Mouse (Mus musculus) CH12.LX (cell line): Measurements from ENCODE around the gene Nos1ap. TPM values are rescaled to one million over a fixed set of nuclear protein-coding genes. Genes with fewer than 3 reads are reported as not detected.

Experiments
- DNase-seq: peaks from one replicate; pipeline ENCODE4 v3.0.0-alpha.2; 2013; ENCODE audit errors: extremely low read depth
- H3K27ac ChIP-seq: 2 replicates; pipeline ENCODE4 v1.5.1; 2012; ENCODE audit warnings: low read depth, mild to moderate bottlenecking, control low read depth, moderate library complexity; ENCODE audit not compliant: insufficient read depth
- H3K27me3 ChIP-seq: replicated peaks from 2 replicates; pipeline ENCODE3; 2012; ENCODE audit warnings: inconsistent platforms
- H3K36me3 ChIP-seq, 2 experiments: replicated peaks in 1 of 2; 2 replicates each; pipeline versions ENCODE3 to v1.6.1; 2012; ENCODE audit warnings: inconsistent platforms in 1 of 2, low read length in 1 of 2, mild to moderate bottlenecking in 1 of 2, mixed read lengths in 1 of 2, moderate library complexity in 1 of 2; ENCODE audit not compliant: control insufficient read depth in 1 of 2, insufficient read depth in 1 of 2
- H3K4me1 ChIP-seq, 2 experiments: 2 replicates each; pipeline ENCODE4 v1.6.1; 2012; ENCODE audit warnings: inconsistent platforms in 1 of 2, moderate library complexity in 1 of 2; ENCODE audit not compliant: insufficient read depth in 2 of 2, control insufficient read depth in 1 of 2
- H3K4me2 ChIP-seq: 2 replicates; pipeline ENCODE4 v1.6.1; 2012; ENCODE audit warnings: low read depth, mild to moderate bottlenecking, control low read depth; ENCODE audit not compliant: poor library complexity, insufficient read depth, severe bottlenecking
- H3K4me3 ChIP-seq, 3 experiments: fragments of 150-350 bp in 1 of 3; sonication (generic) in 1 of 3; replicated peaks in 1 of 3; 2 replicates each; pipeline versions ENCODE3 to v1.5.1; 2011 to 2012; ENCODE audit warnings: low read depth in 2 of 3, low read length in 2 of 3, mild to moderate bottlenecking in 2 of 3, moderate library complexity in 2 of 3, control low read depth in 1 of 3, improper control_type of control experiment in 1 of 3, inconsistent platforms in 1 of 3, mixed read lengths in 1 of 3; ENCODE audit not compliant: poor library complexity in 1 of 3
- H3K79me2 ChIP-seq: replicated peaks from 2 replicates; pipeline ENCODE4 v1.6.1; 2012; ENCODE audit warnings: mild to moderate bottlenecking, moderate library complexity; ENCODE audit not compliant: control insufficient read depth, poor library complexity, insufficient read depth, severe bottlenecking; ENCODE audit errors: extremely low read depth
- H3K9ac ChIP-seq: 2 replicates; pipeline ENCODE4 v1.6.1; 2012; ENCODE audit warnings: low read depth, mild to moderate bottlenecking, control low read depth, moderate library complexity; ENCODE audit not compliant: insufficient read depth
- H3K9me3 ChIP-seq: replicated peaks from 2 replicates; pipeline ENCODE3; 2012; ENCODE audit warnings: low read length, inconsistent platforms, mixed read lengths
- BHLHE40 ChIP-seq: IDR thresholded peaks from 2 replicates; pipeline ENCODE4 v1.6.1; 2011; ENCODE audit warnings: mild to moderate bottlenecking, low read depth, low read length, improper control_type of control experiment
- CHD1 ChIP-seq: IDR thresholded peaks from 2 replicates; pipeline ENCODE4 v1.6.1; 2012; ENCODE audit warnings: low read depth, low read length, improper control_type of control experiment, inconsistent platforms
- CHD2 ChIP-seq: IDR thresholded peaks from 2 replicates; pipeline ENCODE4 v1.6.1; 2011; ENCODE audit warnings: low read length, improper control_type of control experiment
- CTCF ChIP-seq, 2 experiments: IDR thresholded peaks in 1 of 2; conservative IDR thresholded peaks in 1 of 2; 2 replicates each; pipeline ENCODE4 v1.5.1; 2011 to 2012; ENCODE audit warnings: low read depth in 2 of 2, low read length in 2 of 2, improper control_type of control experiment in 1 of 2, inconsistent platforms in 1 of 2, mild to moderate bottlenecking in 1 of 2, moderate library complexity in 1 of 2
- E2F4 ChIP-seq: IDR thresholded peaks from 2 replicates; pipeline ENCODE4 v1.6.1; 2011; ENCODE audit warnings: low read depth, low read length, improper control_type of control experiment; ENCODE audit not compliant: insufficient replicate concordance
- ELF1 ChIP-seq: IDR thresholded peaks from 2 replicates; pipeline ENCODE4 v1.6.1; 2014; ENCODE audit warnings: low read depth, mild to moderate bottlenecking, inconsistent platforms, low read length, improper control_type of control experiment
- EP300 ChIP-seq: IDR thresholded peaks from 2 replicates; pipeline ENCODE4 v1.6.1; 2011; ENCODE audit warnings: low read length, improper control_type of control experiment
- ETS1 ChIP-seq: conservative IDR thresholded peaks from 2 replicates; pipeline ENCODE4 v1.6.1; 2012; ENCODE audit warnings: low read depth, mild to moderate bottlenecking, inconsistent platforms, low read length, improper control_type of control experiment, moderate library complexity
- GABPA ChIP-seq: IDR thresholded peaks from 2 replicates; pipeline ENCODE4 v1.6.1; 2012; ENCODE audit warnings: low read depth, low read length, improper control_type of control experiment, inconsistent platforms; ENCODE audit not compliant: insufficient replicate concordance
- HCFC1 ChIP-seq: IDR thresholded peaks from 2 replicates; pipeline ENCODE4 v1.6.1; 2012; ENCODE audit warnings: low read depth, mild to moderate bottlenecking, inconsistent platforms, low read length, improper control_type of control experiment
- IRF4 ChIP-seq: IDR thresholded peaks from 2 replicates; pipeline ENCODE4 v1.6.1; 2014; ENCODE audit warnings: low read depth, mild to moderate bottlenecking, inconsistent platforms, low read length, improper control_type of control experiment
- JUN ChIP-seq: IDR thresholded peaks from 2 replicates; pipeline ENCODE4 v1.6.1; 2011; ENCODE audit warnings: low read depth, mild to moderate bottlenecking, low read length, improper control_type of control experiment, moderate library complexity; ENCODE audit not compliant: insufficient read depth
- JUND ChIP-seq: conservative IDR thresholded peaks from 2 replicates; pipeline ENCODE4 v1.6.1; 2011; ENCODE audit warnings: low read depth, low read length, improper control_type of control experiment
- KAT2A ChIP-seq: IDR thresholded peaks from 2 replicates; pipeline ENCODE4 v1.6.1; 2012; ENCODE audit warnings: low read length, improper control_type of control experiment, inconsistent platforms; ENCODE audit not compliant: insufficient replicate concordance
- MAZ ChIP-seq: IDR thresholded peaks from 2 replicates; pipeline ENCODE4 v1.6.1; 2012; ENCODE audit warnings: low read depth, mild to moderate bottlenecking, inconsistent platforms, low read length, improper control_type of control experiment, moderate library complexity
- MEF2A ChIP-seq: IDR thresholded peaks from 2 replicates; pipeline ENCODE4 v1.6.1; 2014; ENCODE audit warnings: low read depth, mild to moderate bottlenecking, inconsistent platforms, low read length, improper control_type of control experiment, borderline replicate concordance
- MXI1 ChIP-seq: IDR thresholded peaks from 2 replicates; pipeline ENCODE4 v1.6.1; 2011; ENCODE audit warnings: mild to moderate bottlenecking, low read depth, low read length, improper control_type of control experiment
- MYC ChIP-seq: IDR thresholded peaks from 2 replicates; pipeline ENCODE4 v1.6.1; 2011; ENCODE audit warnings: low read depth, mild to moderate bottlenecking, improper control_type of control experiment, low read length
- NELFE ChIP-seq: IDR thresholded peaks from 2 replicates; pipeline ENCODE4 v1.6.1; 2011; ENCODE audit warnings: low read depth, low read length, improper control_type of control experiment
- RAD21 ChIP-seq: IDR thresholded peaks from 2 replicates; pipeline ENCODE4 v1.6.1; 2011; ENCODE audit warnings: low read depth, mild to moderate bottlenecking, low read length, improper control_type of control experiment, moderate library complexity
- RCOR1 ChIP-seq: conservative IDR thresholded peaks from 2 replicates; pipeline ENCODE4 v1.6.1; 2012; ENCODE audit warnings: low read depth, mild to moderate bottlenecking, inconsistent platforms, low read length, improper control_type of control experiment
- SMC3 ChIP-seq: IDR thresholded peaks from 2 replicates; pipeline ENCODE4 v1.6.1; 2011; ENCODE audit warnings: low read depth, low read length, improper control_type of control experiment
- TCF12 ChIP-seq: IDR thresholded peaks from 2 replicates; pipeline ENCODE4 v1.6.1; 2014; ENCODE audit warnings: low read depth, mild to moderate bottlenecking, inconsistent platforms, low read length, improper control_type of control experiment
- UBTF ChIP-seq: IDR thresholded peaks from 2 replicates; pipeline ENCODE4 v1.6.1; 2012; ENCODE audit warnings: low read depth, mild to moderate bottlenecking, inconsistent platforms, low read length, improper control_type of control experiment, moderate library complexity
- USF2 ChIP-seq: conservative IDR thresholded peaks from 2 replicates; pipeline ENCODE4 v1.6.1; 2011; ENCODE audit warnings: low read depth, low read length, improper control_type of control experiment
- ZMIZ1 ChIP-seq: IDR thresholded peaks from 2 replicates; pipeline ENCODE4 v1.6.1; 2012; ENCODE audit warnings: low read depth, mild to moderate bottlenecking, inconsistent platforms, low read length, improper control_type of control experiment
- dilution Hi-C: fragments of 300-500 bp; cut with MboI; formaldehyde crosslinking; loops from 2 replicates; pipeline ENCODE4 v1.14.3; 2020; ENCODE audit warnings: low sequenced_read_pairs; ENCODE audit not compliant: extremely low pct_unique_long_range_greater_than_20kb, extremely low pct_ligation_motif_present
- in situ Hi-C: fragments of 300-500 bp; cut with MboI; formaldehyde crosslinking; loops from 3 replicates; pipeline ENCODE4 v1.14.3; 2019; ENCODE audit warnings: low sequenced_read_pairs, low pct_ligation_motif_present, low pct_unique_long_range_greater_than_20kb, mixed read lengths
- polyA plus RNA-seq: library from polyadenylated mRNA; unstranded; fragments of >175 nt; gene quantifications from 2 replicates; pipeline ENCODE4 v1.2.1, GENCODE M21; 2012; ENCODE audit warnings: low read depth; ENCODE audit not compliant: insufficient read length
- total RNA-seq, 2 experiments: library from RNA; depleted of rRNA; stranded (reverse); fragments of 300-350 nt in 1 of 2; fragments of >200 nt in 1 of 2; gene quantifications; 2 replicates each; pipeline ENCODE4 v1.2.3; 2012 to 2014

The Nos1ap gene
- total and polyA plus RNA-seq, 3 experiments, result not detected

GRCm38 (mm10) chr1:170282415-170283129 lies 307.1 kb downstream of the Nos1ap start:
- H3K79me2 ChIP-seq, result no peaks in the 10 kb centered on the region
- in situ Hi-C loops (no loop called here), dilution Hi-C loops (no loop called here)
- no peaks in the 10 kb centered on the region for H3K9me3 ChIP-seq
- no peak overlapping the region for H3K9ac ChIP-seq
- H3K4me2 ChIP-seq, result no peak overlapping the region
- peaks cover 0 to 32% of the 10 kb centered on the region in 2 experiments for H3K36me3 ChIP-seq
- H3K27ac ChIP-seq, result no peak overlapping the region
- H3K4me1 ChIP-seq, result peaks cover under 1 to 34% of the 10 kb centered on the region in 2 experiments; a peak in 2 of 4 replicates
- DNase-seq, result no peak
- H3K4me3 ChIP-seq, result no peak overlapping the region
- no peaks in the 10 kb centered on the region for H3K27me3 ChIP-seq
- TF ChIP-seq NELFE (no peak), MAZ (no peak)

- dilution Hi-C loops, result no loop called here
Observed at GRCm38 (mm10) chr1:170277016-170277415, 312.6 kb downstream of the Nos1ap start, which contains the start of gene Sh2d1b1. Gene Sh2d1b1, plus strand, starts transcription at chr1:170277320.

GRCm38 (mm10) chr1:170273252-170273651 lies 316.4 kb downstream of the Nos1ap start:
- no peak for TF ChIP-seq SMC3
- no peak for TF ChIP-seq ZMIZ1
- no peak for TF ChIP-seq USF2
- TF ChIP-seq TCF12, result no peak
- no peak for TF ChIP-seq CHD2
- no peak for TF ChIP-seq ELF1
- no peak for TF ChIP-seq KAT2A
- TF ChIP-seq E2F4, result no peak
- TF ChIP-seq RCOR1, result no peak
- TF ChIP-seq UBTF, result no peak
- no peak for TF ChIP-seq NELFE
- TF ChIP-seq IRF4, result no peak
- TF ChIP-seq RAD21, result no peak
- H3K9me3 ChIP-seq, result peaks cover 4% of the 10 kb centered on the region
- H3K4me3 ChIP-seq, result no peak overlapping the region
- H3K27me3 ChIP-seq, result no peaks in the 10 kb centered on the region
- dilution Hi-C loops (no loop called here), in situ Hi-C loops (no loop called here)
- no peak overlapping the region for H3K9ac ChIP-seq
- no peak overlapping the region for H3K4me2 ChIP-seq
- DNase-seq, result no peak
- H3K36me3 ChIP-seq, result no peaks in the 10 kb centered on the region
- no peak overlapping the region for H3K27ac ChIP-seq
- no peaks in the 10 kb centered on the region for H3K79me2 ChIP-seq
- H3K4me1 ChIP-seq, result peaks cover 14 to 26% of the 10 kb centered on the region in 2 experiments

More at GRCm38 (mm10) chr1:170277016-170277415, 312.6 kb downstream of the Nos1ap start, which contains the start of gene Sh2d1b1:
- no peaks in the 10 kb centered on the region for H3K27me3 ChIP-seq
- peak; percentile 72 for TF ChIP-seq EP300
- TF ChIP-seq JUND, result peak; percentile 52; the same call in 1 of the 2 replicates
- 0 out of 2 replicates have a peak, but pooled peaks have one; percentile 26 for TF ChIP-seq MEF2A
- TF ChIP-seq TCF12, result 0 out of 2 replicates have a peak, but pooled peaks have one; percentile 35
- TF ChIP-seq E2F4, result no peak
- peak; percentile 37; the same call in 1 of the 2 replicates for TF ChIP-seq ELF1
- peak; percentile 30; the same call in 1 of the 2 replicates for TF ChIP-seq JUN
- TF ChIP-seq CHD1, result no peak
- no peak for TF ChIP-seq CTCF (conservative IDR thresholded peaks at IDR 0.05 in 1 of 2, IDR thresholded peaks at IDR 0.05 in 1 of 2; ENCODE audit: low read depth in 2 of 2, low read length in 2 of 2)
- TF ChIP-seq IRF4, result peak; percentile 51
- TF ChIP-seq ETS1, result peak; percentile 66
- no peak for TF ChIP-seq CHD2
- TF ChIP-seq MXI1, result 0 out of 2 replicates have a peak, but pooled peaks have one; percentile 36
- peak; percentile 46; the same call in 1 of the 2 replicates for TF ChIP-seq BHLHE40
- TF ChIP-seq GABPA, result no peak
- no peak for TF ChIP-seq HCFC1
- peak; percentile 52; the same call in 1 of the 2 replicates for TF ChIP-seq MYC
- TF ChIP-seq NELFE, result no peak
- TF ChIP-seq, all 38 proteins: peak for 11
- peak; percentile 82 for DNase-seq
- peaks cover 4% of the 10 kb centered on the region for H3K9me3 ChIP-seq
- H3K27ac ChIP-seq, result peak within 1 kb of the TSS; percentile 15; the same call in 1 of the 2 replicates
- H3K36me3 ChIP-seq, result peaks cover 0 to 9% of the 10 kb centered on the region in 2 experiments
- H3K79me2 ChIP-seq, result no peaks in the 10 kb centered on the region
- H3K4me1 ChIP-seq, result peaks cover 10 to 36% of the 10 kb centered on the region in 2 experiments
- peak within 1 kb of the TSS; percentile 13; the same call in 1 of the 2 replicates for H3K9ac ChIP-seq
- in situ Hi-C loops, result no loop called here
- H3K4me3 ChIP-seq, result peak within 1 kb of the TSS; percentile 18 to 52 (median 50)
- peak within 1 kb of the TSS; percentile 64 for H3K4me2 ChIP-seq
